ENCODE assay signal across 8 mouse cellular contexts in genomic region chr2:109278036-109278435, GRCm38 (mm10). TPM values are rescaled to one million over a fixed set of nuclear protein-coding genes. Genes with fewer than 3 reads are reported as not detected.
DNase-seq lines count a peak whose midpoint lies in the region; ATAC-seq and TF ChIP-seq lines count a peak whose summit lies in the region.

No protein-coding gene starts in this region.

- peak overlapping the region; percentile 71 for H3K9ac ChIP-seq in embryonic facial prominence, embryonic 14.5 days (ENCODE audit: low read depth, low read length)
- H3K9ac ChIP-seq in heart, embryonic 11.5 days (ENCODE audit: low read depth, low read length) = peak overlapping the region; percentile 87
- H3K9ac ChIP-seq in kidney, embryonic 16.5 days (replicated peaks; ENCODE audit: low read length) = peak overlapping the region; percentile 78
- peak overlapping the region; percentile 79 for H3K9ac ChIP-seq in liver, embryonic 13.5 days
- peak overlapping the region; percentile 35 for H3K9ac ChIP-seq in stomach, embryonic 15.5 days

- no peaks in the 10 kb centered on the region for H3K36me3 ChIP-seq in C2C12 (ENCODE audit: control insufficient read depth, insufficient read depth)
- no peaks in the 10 kb centered on the region for H3K36me3 ChIP-seq in embryonic facial prominence, embryonic 14.5 days (ENCODE audit: control insufficient read depth, insufficient read depth, low read length)
- no peaks in the 10 kb centered on the region for H3K36me3 ChIP-seq in heart, embryonic 11.5 days (ENCODE audit: control insufficient read depth, insufficient read depth, low read length)
- H3K36me3 ChIP-seq in kidney, embryonic 16.5 days (ENCODE audit: insufficient read depth, low read length) = no peaks in the 10 kb centered on the region
- H3K36me3 ChIP-seq in liver, embryonic 13.5 days = no peaks in the 10 kb centered on the region
- no peaks in the 10 kb centered on the region for H3K36me3 ChIP-seq in stomach, embryonic 15.5 days

- H3K27me3 ChIP-seq in C2C12 (ENCODE audit: control insufficient read depth, insufficient read depth, insufficient read length) = no peaks in the 10 kb centered on the region
- H3K27me3 ChIP-seq in embryonic facial prominence, embryonic 14.5 days (replicated peaks; ENCODE audit: control insufficient read depth, insufficient read depth, low read length) = no peaks in the 10 kb centered on the region
- no peaks in the 10 kb centered on the region for H3K27me3 ChIP-seq in heart, embryonic 11.5 days (ENCODE audit: control insufficient read depth, insufficient read depth, low read length)
- no peaks in the 10 kb centered on the region for H3K27me3 ChIP-seq in kidney, embryonic 16.5 days (ENCODE audit: insufficient read depth, low read length)
- H3K27me3 ChIP-seq in liver, embryonic 13.5 days = no peaks in the 10 kb centered on the region
- no peaks in the 10 kb centered on the region for H3K27me3 ChIP-seq in stomach, embryonic 15.5 days (replicated peaks)

- H3K79me3 ChIP-seq in C2C12 (ENCODE audit: low read depth) = peaks cover 15% of the 10 kb centered on the region

- peak overlapping the region; percentile 68 for H3K4me2 ChIP-seq in embryonic facial prominence, embryonic 14.5 days (ENCODE audit: low read depth, low read length)
- H3K4me2 ChIP-seq in heart, embryonic 11.5 days = peak overlapping the region; percentile 65
- peak overlapping the region; percentile 68 for H3K4me2 ChIP-seq in kidney, embryonic 16.5 days (replicated peaks; ENCODE audit: low read depth, low read length)
- peak overlapping the region; percentile 70 for H3K4me2 ChIP-seq in liver, embryonic 13.5 days
- peak overlapping the region; percentile 62 for H3K4me2 ChIP-seq in stomach, embryonic 15.5 days

- DNase-seq in adrenal gland, postnatal 36 days = peak; percentile 61 to 67
- peak; percentile 71 for DNase-seq in embryonic facial prominence, embryonic 14.5 days (ENCODE audit: low spot score)
- DNase-seq in liver, embryonic 13.5 days = peak; percentile 52
- DNase-seq in natural killer cell, adult 2 months (ENCODE audit: low spot score in 2 of 2) = peak; percentile 43 to 44

- peak overlapping the region; percentile 32 for H3K4me3 ChIP-seq in C2C12 (ENCODE audit: insufficient read depth, poor library complexity, severe bottlenecking)
- peak overlapping the region; percentile 50 for H3K4me3 ChIP-seq in embryonic facial prominence, embryonic 14.5 days (ENCODE audit: low read depth, low read length)
- H3K4me3 ChIP-seq in heart, embryonic 11.5 days (ENCODE audit: low read depth, low read length) = peak overlapping the region; percentile 67
- peak overlapping the region; percentile 67 for H3K4me3 ChIP-seq in kidney, embryonic 16.5 days (ENCODE audit: low read length)
- peak overlapping the region; percentile 71 for H3K4me3 ChIP-seq in liver, embryonic 13.5 days (replicated peaks)
- peak overlapping the region; percentile 65 for H3K4me3 ChIP-seq in stomach, embryonic 15.5 days (replicated peaks)

- WGBS in embryonic facial prominence, embryonic 14.5 days = under 1% methylated on average over 16 of the region's 16 CpGs
- under 1% methylated on average over 16 of the region's 16 CpGs for WGBS in heart, embryonic 11.5 days (ENCODE audit: insufficient replicate concordance)
- 1% methylated on average over 16 of the region's 16 CpGs for WGBS in kidney, embryonic 16.5 days
- WGBS in liver, embryonic 13.5 days (ENCODE audit: insufficient replicate concordance) = 0% methylated on average over 16 of the region's 16 CpGs
- 1% methylated on average over 16 of the region's 16 CpGs for WGBS in stomach, embryonic 15.5 days

- peak overlapping the region; percentile 69 for H3ac ChIP-seq in C2C12 (ENCODE audit: control insufficient read depth, insufficient read length, low read depth)

- H3K9me3 ChIP-seq in embryonic facial prominence, embryonic 14.5 days (ENCODE audit: control insufficient read depth, low read length) = no peaks in the 10 kb centered on the region
- no peaks in the 10 kb centered on the region for H3K9me3 ChIP-seq in heart, embryonic 11.5 days (replicated peaks; ENCODE audit: control insufficient read depth, low read length)
- H3K9me3 ChIP-seq in kidney, embryonic 16.5 days (ENCODE audit: low read length) = no peaks in the 10 kb centered on the region
- H3K9me3 ChIP-seq in liver, embryonic 13.5 days (replicated peaks) = no peaks in the 10 kb centered on the region
- H3K9me3 ChIP-seq in stomach, embryonic 15.5 days = no peaks in the 10 kb centered on the region

- 0 out of 2 replicates have a peak, but pooled peaks cover 7% of the 10 kb centered on the region for H3K4me1 ChIP-seq in embryonic facial prominence, embryonic 14.5 days (ENCODE audit: control insufficient read depth, insufficient read depth, low read length)
- 0 out of 2 replicates have a peak, but pooled peaks cover 6% of the 10 kb centered on the region for H3K4me1 ChIP-seq in heart, embryonic 11.5 days (ENCODE audit: control insufficient read depth, insufficient read depth, low read length)
- H3K4me1 ChIP-seq in kidney, embryonic 16.5 days (ENCODE audit: insufficient read depth, low read length) = peaks cover 9% of the 10 kb centered on the region
- H3K4me1 ChIP-seq in liver, embryonic 13.5 days (replicated peaks) = peaks cover 14% of the 10 kb centered on the region
- H3K4me1 ChIP-seq in stomach, embryonic 15.5 days = 0 out of 2 replicates have a peak, but pooled peaks cover 2% of the 10 kb centered on the region

- peak overlapping the region; percentile 36; the same call in 1 of the 2 replicates for H3K27ac ChIP-seq in embryonic facial prominence, embryonic 14.5 days (replicated peaks; ENCODE audit: low read depth, low read length)
- H3K27ac ChIP-seq in heart, embryonic 11.5 days (ENCODE audit: low read depth, low read length) = 0 out of 2 replicates have a peak overlapping the region, but pooled peaks have one; percentile 15
- peak overlapping the region; percentile 41; the same call in 1 of the 2 replicates for H3K27ac ChIP-seq in kidney, embryonic 16.5 days (ENCODE audit: low read length)
- H3K27ac ChIP-seq in liver, embryonic 13.5 days = peak overlapping the region; percentile 69
- H3K27ac ChIP-seq in stomach, embryonic 15.5 days = 0 out of 2 replicates have a peak overlapping the region, but pooled peaks have one; percentile 21

- no peak for TF ChIP-seq CTCF in C2C12 (IDR thresholded peaks at IDR 0.05; ENCODE audit: control insufficient read depth, insufficient read depth, insufficient read length)

- H3K79me2 ChIP-seq in C2C12 (ENCODE audit: control insufficient read depth, insufficient read depth) = peaks cover 24% of the 10 kb centered on the region

- ATAC-seq in embryonic facial prominence, embryonic 14.5 days (ENCODE audit: low read depth) = no peak
- ATAC-seq in heart, embryonic 11.5 days (replicated peaks; ENCODE audit: insufficient number of reproducible peaks, low FRiP score, low TSS enrichment) = 0 out of 2 replicates have a peak, but pooled peaks have one; percentile 32
- ATAC-seq in kidney, embryonic 16.5 days (ENCODE audit: low FRiP score, low TSS enrichment) = 0 out of 2 replicates have a peak, but pooled peaks have one; percentile 16
- peak; percentile 22; the same call in 1 of the 2 replicates for ATAC-seq in liver, embryonic 13.5 days (ENCODE audit: low read depth)
- ATAC-seq in stomach, embryonic 15.5 days (ENCODE audit: insufficient read depth, low FRiP score, low read depth) = no peak

TF ChIP-seq in C2C12, 6 proteins besides CTCF, POLR2A, EP300 and RAD21:
- TF ChIP-seq MYOG (IDR thresholded peaks at IDR 0.05; ENCODE audit: control insufficient read depth, extremely low read depth, insufficient read length) = no peak
- TF ChIP-seq MAX (IDR thresholded peaks at IDR 0.05) = no peak
- no peak for TF ChIP-seq CEBPB (IDR thresholded peaks at IDR 0.05; ENCODE audit: low read depth)
- no peak for TF ChIP-seq FOSL1 (IDR thresholded peaks at IDR 0.05; ENCODE audit: insufficient read depth, low read length, poor library complexity, severe bottlenecking)
- no peak for TF ChIP-seq USF1 (IDR thresholded peaks at IDR 0.05; ENCODE audit: low read depth)
- no peak for TF ChIP-seq MYOD1 (IDR thresholded peaks at IDR 0.05; ENCODE audit: control insufficient read depth, insufficient read length, low read depth)

RNA-seq across cellular contexts. Expression of gene Kif18a, which starts 2.5 kb away (rescaled TPM):
- polyA plus RNA-seq in C2C12 (2012; fragmentation: generic; extraction: Trizol) = 2.7 TPM
- total RNA-seq in adrenal gland, postnatal 36 days (2021) = 1 to 10 TPM in 1 of 2 experiments, under 1 TPM in 1; 0.93 to 1.2 TPM
- 15.6 and 18.4 TPM in 2 replicates for polyA plus RNA-seq in embryonic facial prominence, embryonic 14.5 days (2014; fragmentation: Nextera tagmentation; extraction: Ambion mirVana)
- 15.5 and 15.6 TPM in 2 replicates for polyA plus RNA-seq in heart, embryonic 11.5 days (2014; fragmentation: Nextera tagmentation; extraction: Ambion mirVana)
- 19.9 and 21.7 TPM in 2 replicates for polyA plus RNA-seq in kidney, embryonic 16.5 days (2015; fragmentation: Nextera tagmentation; extraction: Ambion mirVana)
- polyA plus RNA-seq in liver, embryonic 13.5 days (2015; fragmentation: Nextera tagmentation; extraction: Ambion mirVana) = 26.2 and 34.8 TPM in 2 replicates
- polyA plus RNA-seq in stomach, embryonic 15.5 days (2015; fragmentation: Nextera tagmentation; extraction: Ambion mirVana) = 16.7 TPM in 2 replicates

RNA-seq across cellular contexts. Expression of gene Mettl15, which starts 2.5 kb away (rescaled TPM):
- 4.4 TPM for polyA plus RNA-seq in C2C12 (2012; fragmentation: generic; extraction: Trizol)
- total RNA-seq in adrenal gland, postnatal 36 days (2021) = 10 to 100 TPM in 1 of 2 experiments, 1 to 10 TPM in 1; 7.7 to 10.0 TPM
- 12.5 and 12.6 TPM in 2 replicates for polyA plus RNA-seq in embryonic facial prominence, embryonic 14.5 days (2014; fragmentation: Nextera tagmentation; extraction: Ambion mirVana)
- 14.8 and 16.2 TPM in 2 replicates for polyA plus RNA-seq in heart, embryonic 11.5 days (2014; fragmentation: Nextera tagmentation; extraction: Ambion mirVana)
- 12.2 and 13.2 TPM in 2 replicates for polyA plus RNA-seq in kidney, embryonic 16.5 days (2015; fragmentation: Nextera tagmentation; extraction: Ambion mirVana)
- 7.0 and 7.9 TPM in 2 replicates for polyA plus RNA-seq in liver, embryonic 13.5 days (2015; fragmentation: Nextera tagmentation; extraction: Ambion mirVana)
- polyA plus RNA-seq in stomach, embryonic 15.5 days (2015; fragmentation: Nextera tagmentation; extraction: Ambion mirVana) = 12.1 and 12.7 TPM in 2 replicates

Comparison
In these comparisons a context has a peak if more than half of its experiments do, and no peak if none do; other contexts are left out.
1. ATAC-seq: peak in heart, embryonic 11.5 days (single experiment), kidney, embryonic 16.5 days (single experiment) and liver, embryonic 13.5 days (single experiment); none in embryonic facial prominence, embryonic 14.5 days (single experiment) and stomach, embryonic 15.5 days (single experiment).
2. H3K27ac ChIP-seq: peak in every context shown above with its lines; median percentile 69 in liver, embryonic 13.5 days; 41 in kidney, embryonic 16.5 days; 36 in embryonic facial prominence, embryonic 14.5 days; 21 in stomach, embryonic 15.5 days; 15 in heart, embryonic 11.5 days.
3. H3K9ac ChIP-seq: peak in every context shown above with its lines; median percentile 87 in heart, embryonic 11.5 days; 79 in liver, embryonic 13.5 days; 78 in kidney, embryonic 16.5 days; 71 in embryonic facial prominence, embryonic 14.5 days; 35 in stomach, embryonic 15.5 days.
4. Peak in every context shown above with its lines, with median percentiles within 50 percentile points of each other: H3K4me3 ChIP-seq, DNase-seq and H3K4me2 ChIP-seq.